Mouse (Mus musculus) limb, embryonic 14.5 days (tissue): ENCODE measurements around the gene Cyb5d2. TPM values are rescaled to one million over a fixed set of nuclear protein-coding genes. Genes with fewer than 3 reads are reported as not detected.

Source experiments
- ATAC-seq: fragments of 200-750 bp; cut with Nextera tagmentation; 2 replicates; pipeline ENCODE4 v1.8.0; 2017; ENCODE audit warnings: low read depth, moderate number of reproducible peaks, moderate TSS enrichment; ENCODE audit not compliant: low FRiP score
- DNase-seq: peaks from one replicate; pipeline ENCODE4 v3.0.0-alpha.2; 2015; ENCODE audit warnings: low spot score
- H3K27ac ChIP-seq: fragments of 300-500 bp; sonication (generic); replicated peaks from 2 replicates; pipeline ENCODE4 v1.5.1; 2014; ENCODE audit warnings: low read depth, mild to moderate bottlenecking, low read length, moderate library complexity, mixed read lengths
- H3K27me3 ChIP-seq: fragments of 300-500 bp; sonication (generic); 2 replicates; pipeline ENCODE4 v1.6.1; 2014; ENCODE audit warnings: low read length, mixed read lengths; ENCODE audit not compliant: control insufficient read depth, insufficient read depth
- H3K36me3 ChIP-seq: fragments of 300-500 bp; sonication (generic); 2 replicates; pipeline ENCODE4 v1.6.1; 2014; ENCODE audit warnings: mild to moderate bottlenecking, low read length, moderate library complexity, mixed read lengths; ENCODE audit not compliant: control insufficient read depth, insufficient read depth
- H3K4me1 ChIP-seq: fragments of 300-500 bp; sonication (generic); 2 replicates; pipeline ENCODE4 v1.6.1; 2014; ENCODE audit warnings: antibody characterized with exemption, low read length, mixed read lengths; ENCODE audit not compliant: control insufficient read depth, insufficient read depth
- H3K4me2 ChIP-seq: fragments of 300-500 bp; sonication (generic); replicated peaks from 2 replicates; pipeline ENCODE4 v1.6.1; 2014; ENCODE audit warnings: low read depth, mild to moderate bottlenecking, low read length, moderate library complexity; ENCODE audit not compliant: severe bottlenecking
- H3K4me3 ChIP-seq: fragments of 300-500 bp; sonication (generic); replicated peaks from 2 replicates; pipeline ENCODE4 v1.5.1; 2014; ENCODE audit warnings: low read length
- H3K9ac ChIP-seq: fragments of 300-500 bp; sonication (generic); 2 replicates; pipeline ENCODE4 v1.6.1; 2014; ENCODE audit warnings: mild to moderate bottlenecking, low read depth, low read length, moderate library complexity; ENCODE audit not compliant: severe bottlenecking
- H3K9me3 ChIP-seq: fragments of 300-500 bp; sonication (generic); 2 replicates; pipeline ENCODE4 v1.6.1; 2016; ENCODE audit warnings: low read length; ENCODE audit not compliant: control insufficient read depth
- POLR2A ChIP-seq: fragments of 200-500 bp; IDR thresholded peaks from 2 replicates; pipeline ENCODE4 v1.8.0; 2012; ENCODE audit warnings: inconsistent platforms, mild to moderate bottlenecking, moderate library complexity, borderline replicate concordance; ENCODE audit not compliant: insufficient read depth, insufficient read length; ENCODE audit errors: extremely low read depth
- WGBS: fragments of 180-500 bp; shearing (Covaris S2); extraction: QIAGEN DNeasy Blood & Tissue Kit; methylation state at CpG from one replicate; pipeline ENCODE4 v1.1.7; 2014; 5-methylcytosine and 5-hydroxymethylcytosine counted together
- polyA plus RNA-seq, 2 experiments: library from polyadenylated mRNA; depleted of rRNA in 1 of 2; stranded (reverse) in 1 of 2; unstranded in 1 of 2; fragments of >200 nt; fragmentation: Nextera tagmentation in 1 of 2; extraction: Ambion mirVana in 1 of 2; gene quantifications; 2 replicates each; pipeline versions ENCODE4 v1.2.1 to v1.2.3; 2012 to 2014

Gene Cyb5d2
- 4.5 and 5.2 TPM in 2 replicates for polyA plus RNA-seq (2012; rRNA removed)
- 3.0 and 5.0 TPM in 2 replicates for polyA plus RNA-seq (2014; fragmentation: Nextera tagmentation; extraction: Ambion mirVana)

DNA sequence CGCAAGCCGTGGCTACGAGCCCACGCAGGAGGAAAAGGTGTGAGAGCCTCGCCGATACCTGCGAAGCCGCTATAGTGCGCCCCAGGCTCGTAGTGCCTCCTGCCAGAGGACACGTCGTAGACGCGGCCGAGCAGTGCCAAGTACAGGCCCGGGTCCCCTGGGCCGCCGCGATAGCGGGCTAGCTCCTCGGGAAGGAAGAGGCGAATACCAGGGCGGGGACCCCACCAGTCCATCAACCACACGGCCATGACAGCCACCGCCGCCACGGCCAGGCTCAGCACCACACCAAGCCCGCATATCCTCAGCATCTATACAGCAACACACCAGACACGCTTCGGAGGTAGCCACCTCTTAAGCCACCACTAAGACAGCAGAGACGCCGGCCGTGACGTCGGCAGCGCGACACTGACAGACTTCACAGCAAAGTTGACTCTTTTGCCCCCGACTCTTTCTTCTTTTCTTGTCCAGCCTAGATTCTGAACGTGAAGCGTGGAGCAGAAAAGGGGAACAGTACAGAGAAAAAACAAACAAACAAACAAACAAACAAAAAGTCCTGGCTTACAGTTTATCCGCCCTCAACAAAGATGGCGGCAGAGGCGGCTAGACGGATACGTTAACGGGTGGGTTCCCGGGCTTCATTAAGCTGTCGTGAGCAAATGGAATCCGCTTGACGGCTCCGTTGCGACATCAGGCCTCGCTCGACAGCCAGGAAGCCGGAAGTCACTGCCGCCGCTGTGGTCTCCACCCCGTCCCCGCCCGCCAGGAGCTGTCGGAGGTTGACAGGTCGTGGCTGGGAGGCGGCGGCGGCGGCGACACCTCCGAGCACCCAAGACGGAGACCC lies at the start of gene Cyb5d2, which contains the start of gene Zzef1:
TSS of gene Cyb5d2 (minus strand) at position 688 of the 841 bp plus-strand sequence.
TSS of gene Zzef1 (plus strand) at position 772 of the 841 bp plus-strand sequence.
- H3K9me3 ChIP-seq = no peaks in the 10 kb centered on the region
- H3K27ac ChIP-seq = peak within 1 kb of the TSS; percentile 76
- under 1% methylated on average over 64 of the region's 69 CpGs for WGBS
- no peaks in the 10 kb centered on the region; the same call in 1 of the 2 replicates for H3K4me1 ChIP-seq
- DNase-seq (peak; percentile 98), ATAC-seq (peak; percentile 94)
- peak; percentile 45; the same call in 1 of the 2 replicates for TF ChIP-seq POLR2A
- peak within 1 kb of the TSS; percentile 91 for H3K4me2 ChIP-seq
- peak within 1 kb of the TSS; percentile 94 for H3K4me3 ChIP-seq
- H3K9ac ChIP-seq = peak within 1 kb of the TSS; percentile 86
- no peaks in the 10 kb centered on the region for H3K27me3 ChIP-seq
- 0 out of 2 replicates have a peak, but pooled peaks cover 4% of the 10 kb centered on the region for H3K36me3 ChIP-seq

- 93% methylated on average over 2 of the region's 2 CpGs for WGBS
- no peak for TF ChIP-seq POLR2A
- no peak for DNase-seq
Observed at GRCm38 (mm10) chr11:72845526-72845925, 49.6 kb upstream of the Cyb5d2 start.

DNA sequence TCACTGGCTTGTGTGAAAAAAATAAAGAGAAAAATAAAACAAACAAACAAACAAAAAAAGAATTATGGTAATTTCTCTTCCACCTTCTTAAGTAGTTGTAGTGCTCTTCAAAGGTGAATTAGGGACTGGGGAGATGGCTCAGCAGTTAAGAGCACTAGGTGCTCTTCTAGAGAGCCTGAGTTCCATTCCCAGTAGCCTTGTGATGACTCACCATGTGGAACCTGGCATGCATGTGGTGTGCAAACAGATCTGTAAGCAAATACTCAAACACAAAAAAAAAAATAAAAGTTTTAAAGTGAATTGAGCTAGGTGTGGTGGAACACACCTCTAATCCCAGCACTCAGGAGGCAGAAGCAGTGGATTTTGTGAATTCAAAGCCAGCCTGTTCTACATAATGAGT lies 47.6 kb upstream of the Cyb5d2 start:
- H3K4me3 ChIP-seq = no peak overlapping the region
- no peak overlapping the region for H3K9ac ChIP-seq
- H3K27me3 ChIP-seq = no peaks in the 10 kb centered on the region
- no peak overlapping the region for H3K27ac ChIP-seq
- no peak for TF ChIP-seq POLR2A
- ATAC-seq (no peak), DNase-seq (no peak)
- no peak overlapping the region for H3K4me2 ChIP-seq
- no peaks in the 10 kb centered on the region for H3K4me1 ChIP-seq
- H3K9me3 ChIP-seq = no peaks in the 10 kb centered on the region
- H3K36me3 ChIP-seq = peaks cover 45% of the 10 kb centered on the region

More at GRCm38 (mm10) chr11:72845526-72845925, 49.6 kb upstream of the Cyb5d2 start:
- Histone ChIP-seq H3K36me3 (peaks cover 50% of the 10 kb centered on the region), H3K9me3 (no peaks in the 10 kb centered on the region), H3K27ac (no peak overlapping the region), H3K4me3 (no peak overlapping the region), H3K9ac (no peak overlapping the region), H3K27me3 (no peaks in the 10 kb centered on the region), H3K4me2 (no peak overlapping the region), H3K4me1 (no peaks in the 10 kb centered on the region)
- ATAC-seq = no peak

DNA sequence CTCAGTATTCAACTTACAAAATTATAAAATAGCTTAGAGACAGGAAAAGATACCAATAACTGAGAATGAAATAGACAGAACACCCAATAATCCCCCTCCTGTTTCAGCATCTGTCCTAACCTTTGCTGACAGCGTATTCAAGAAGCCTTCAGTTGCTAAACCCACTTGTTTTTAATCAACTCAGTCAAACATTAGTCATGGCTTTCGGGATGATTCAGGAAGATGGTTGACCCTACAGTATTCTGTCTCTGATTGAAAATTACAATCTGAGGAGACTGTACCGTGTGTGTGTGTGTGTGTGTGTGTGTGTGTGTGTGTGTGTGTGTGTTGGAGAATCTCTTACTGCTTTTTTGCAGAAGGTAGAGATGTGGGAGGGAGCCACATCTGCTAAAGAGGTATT lies 46.8 kb upstream of the Cyb5d2 start:
- no peak for ATAC-seq
- H3K4me3 ChIP-seq = no peak overlapping the region
- H3K27me3 ChIP-seq = no peaks in the 10 kb centered on the region
- H3K27ac ChIP-seq = no peak overlapping the region
- no peaks in the 10 kb centered on the region for H3K4me1 ChIP-seq
- WGBS = 86% methylated on average over 3 of the region's 3 CpGs
- no peak for DNase-seq
- TF ChIP-seq POLR2A = no peak
- H3K36me3 ChIP-seq = peaks cover 38% of the 10 kb centered on the region
- no peak overlapping the region for H3K9ac ChIP-seq
- H3K4me2 ChIP-seq = no peak overlapping the region
- H3K9me3 ChIP-seq = no peaks in the 10 kb centered on the region

DNA sequence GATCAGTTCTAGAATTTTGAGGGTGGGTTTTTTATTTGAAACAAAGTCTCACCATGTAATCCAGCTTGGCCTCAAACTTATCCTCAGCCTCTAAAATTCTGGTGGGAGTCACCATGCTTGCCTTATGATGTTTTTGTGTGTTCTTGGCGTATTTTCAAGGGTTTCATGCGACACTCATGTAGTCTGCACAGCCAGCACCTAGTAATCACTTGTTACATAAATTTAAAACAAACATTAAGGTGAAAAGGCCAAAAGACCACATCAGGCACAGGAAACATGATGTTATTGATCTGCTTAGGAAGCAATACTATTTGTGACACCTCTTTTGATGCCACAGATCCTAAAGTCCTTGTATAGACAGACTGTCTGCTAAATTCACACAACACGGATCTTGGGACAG lies 33.9 kb upstream of the Cyb5d2 start:
- H3K27me3 ChIP-seq = no peaks in the 10 kb centered on the region
- no peak for TF ChIP-seq POLR2A
- DNase-seq (no peak), ATAC-seq (no peak)
- no peak overlapping the region for H3K27ac ChIP-seq
- WGBS = 89% methylated on average over 3 of the region's 3 CpGs
- no peak overlapping the region for H3K9ac ChIP-seq
- H3K4me3 ChIP-seq = no peak overlapping the region
- H3K36me3 ChIP-seq = peaks cover 73% of the 10 kb centered on the region
- H3K9me3 ChIP-seq = no peaks in the 10 kb centered on the region
- H3K4me1 ChIP-seq = no peaks in the 10 kb centered on the region
- no peak overlapping the region for H3K4me2 ChIP-seq
